Mouse (Mus musculus): ENCODE measurements around the gene Cdc14b.

The Cdc14b gene

GRCm38 (mm10) chr13:64237000-64237680 is 38.0 kb downstream of the Cdc14b start:
- no peak for DNase-seq (ENCODE audit: low read depth, low spot score)

- no peak for DNase-seq (ENCODE audit: low read depth, low spot score)
Observed at GRCm38 (mm10) chr13:64235777-64236176, 39.3 kb downstream of the Cdc14b start.

GRCm38 (mm10) chr13:64235062-64235715 is 39.9 kb downstream of the Cdc14b start:
- DNase-seq (ENCODE audit: low read depth, low spot score): peak; percentile 71

GRCm38 (mm10) chr13:64233139-64233538 is 42.0 kb downstream of the Cdc14b start:
- no peak for DNase-seq (ENCODE audit: low read depth, low spot score)

GRCm38 (mm10) chr13:64226725-64227124 is 48.4 kb downstream of the Cdc14b start:
- no peak for DNase-seq (ENCODE audit: low read depth, low spot score)

- DNase-seq (ENCODE audit: low read depth, low spot score): no peak
Observed at GRCm38 (mm10) chr13:64225738-64226137, 49.4 kb downstream of the Cdc14b start.

GRCm38 (mm10) chr13:64214891-64215290 is 60.2 kb downstream of the Cdc14b start:
- no peak for DNase-seq (ENCODE audit: low read depth, low spot score)

- peak; percentile 34 for DNase-seq (ENCODE audit: low read depth, low spot score)
Observed at GRCm38 (mm10) chr13:64211995-64212603, 63.0 kb downstream of the Cdc14b start.

- no peak for DNase-seq (ENCODE audit: low read depth, low spot score)
Observed at GRCm38 (mm10) chr13:64208146-64208545, 66.9 kb downstream of the Cdc14b start.

- peak; percentile 27 for DNase-seq (ENCODE audit: low read depth, low spot score)
Observed at GRCm38 (mm10) chr13:64205186-64205585, 69.9 kb downstream of the Cdc14b start.

- no peak for DNase-seq (ENCODE audit: low read depth, low spot score)
Observed at GRCm38 (mm10) chr13:64204726-64205125, 70.4 kb downstream of the Cdc14b start.

GRCm38 (mm10) chr13:64200911-64201310 is 74.2 kb downstream of the Cdc14b start:
- DNase-seq (ENCODE audit: low read depth, low spot score): no peak

- DNase-seq (ENCODE audit: low read depth, low spot score): no peak
Observed at GRCm38 (mm10) chr13:64198310-64198709, 76.8 kb downstream of the Cdc14b start.

- no peak for DNase-seq (ENCODE audit: low read depth, low spot score)
Observed at GRCm38 (mm10) chr13:64197899-64198298, 77.2 kb downstream of the Cdc14b start.

- DNase-seq (ENCODE audit: low read depth, low spot score): no peak
Observed at GRCm38 (mm10) chr13:64187065-64187464, 88.0 kb downstream of the Cdc14b start.

GRCm38 (mm10) chr13:64186516-64186915 is 88.6 kb downstream of the Cdc14b start:
- no peak for DNase-seq (ENCODE audit: low read depth, low spot score)

- DNase-seq (ENCODE audit: low read depth, low spot score): no peak
Observed at GRCm38 (mm10) chr13:64185586-64185985, 89.5 kb downstream of the Cdc14b start.

GRCm38 (mm10) chr13:64185176-64185575 is 89.9 kb downstream of the Cdc14b start:
- DNase-seq (ENCODE audit: low read depth, low spot score): no peak

GRCm38 (mm10) chr13:64184361-64184760 is 90.7 kb downstream of the Cdc14b start:
- DNase-seq (ENCODE audit: low read depth, low spot score): no peak

GRCm38 (mm10) chr13:64183583-64183982 is 91.5 kb downstream of the Cdc14b start:
- DNase-seq (ENCODE audit: low read depth, low spot score): no peak

GRCm38 (mm10) chr13:64182091-64182490 is 93.0 kb downstream of the Cdc14b start:
- peak; percentile 43 for DNase-seq (ENCODE audit: low read depth, low spot score)

- peak; percentile 83 for DNase-seq (ENCODE audit: low read depth, low spot score)
Observed at GRCm38 (mm10) chr13:64180888-64181287, 94.2 kb downstream of the Cdc14b start.

- no peak for DNase-seq (ENCODE audit: low read depth, low spot score)
Observed at GRCm38 (mm10) chr13:64180300-64180699, 94.8 kb downstream of the Cdc14b start.

Data from 3T3-L1 (cell line).